Mouse (Mus musculus): ENCODE results near the gene Elk3. TPM values are rescaled to one million over a fixed set of nuclear protein-coding genes. Genes with fewer than 3 reads are reported as not detected.

Elk3 gene
- polyA plus RNA-seq, 1 experiment from 2014 or later: 8.8 TPM

- Histone ChIP-seq H3K4me3 (replicated peaks; ENCODE audit: low read depth, low read length) (no peak overlapping the region), H3K27ac (replicated peaks; ENCODE audit: low read depth, low read length) (no peak overlapping the region), H3K9me3 (ENCODE audit: control insufficient read depth, low read length) (no peaks in the 10 kb centered on the region), H3K4me1 (ENCODE audit: control insufficient read depth, insufficient read depth, low read length) (no peaks in the 10 kb centered on the region), H3K4me2 (ENCODE audit: low read length) (no peak overlapping the region), H3K9ac (replicated peaks; ENCODE audit: low read length) (no peak overlapping the region), H3K36me3 (ENCODE audit: control insufficient read depth, insufficient read depth, low read length) (no peaks in the 10 kb centered on the region), H3K27me3 (ENCODE audit: control insufficient read depth, insufficient read depth, low read length) (no peaks in the 10 kb centered on the region)
- 84% methylated on average over 10 of the region's 10 CpGs for WGBS
- ATAC-seq (ENCODE audit: low FRiP score, low TSS enrichment): no peak
- DNase-seq: no peak
Measured at GRCm38 (mm10) chr10:93353545-93354326, 42.8 kb upstream of the Elk3 start.

- WGBS: 79% methylated on average over 14 of the region's 14 CpGs
- H3K9ac ChIP-seq (replicated peaks; ENCODE audit: low read length): no peak overlapping the region
- ATAC-seq (ENCODE audit: low FRiP score, low TSS enrichment) (no peak), DNase-seq (no peak)
- no peak overlapping the region for H3K27ac ChIP-seq (replicated peaks; ENCODE audit: low read depth, low read length)
- no peak overlapping the region for H3K4me3 ChIP-seq (replicated peaks; ENCODE audit: low read depth, low read length)
- H3K36me3 ChIP-seq (ENCODE audit: control insufficient read depth, insufficient read depth, low read length): no peaks in the 10 kb centered on the region
- no peaks in the 10 kb centered on the region for H3K27me3 ChIP-seq (ENCODE audit: control insufficient read depth, insufficient read depth, low read length)
- H3K9me3 ChIP-seq (ENCODE audit: control insufficient read depth, low read length): no peaks in the 10 kb centered on the region
- H3K4me1 ChIP-seq (ENCODE audit: control insufficient read depth, insufficient read depth, low read length): no peaks in the 10 kb centered on the region
- no peak overlapping the region for H3K4me2 ChIP-seq (ENCODE audit: low read length)
Measured at GRCm38 (mm10) chr10:93347918-93348505, 37.1 kb upstream of the Elk3 start.

- H3K4me3 ChIP-seq (replicated peaks; ENCODE audit: low read depth, low read length): no peak overlapping the region
- no peak overlapping the region for H3K4me2 ChIP-seq (ENCODE audit: low read length)
- H3K36me3 ChIP-seq (ENCODE audit: control insufficient read depth, insufficient read depth, low read length): no peaks in the 10 kb centered on the region
- H3K27me3 ChIP-seq (ENCODE audit: control insufficient read depth, insufficient read depth, low read length): no peaks in the 10 kb centered on the region
- no peak overlapping the region for H3K9ac ChIP-seq (replicated peaks; ENCODE audit: low read length)
- no peak overlapping the region for H3K27ac ChIP-seq (replicated peaks; ENCODE audit: low read depth, low read length)
- DNase-seq (no peak), ATAC-seq (ENCODE audit: low FRiP score, low TSS enrichment) (no peak)
- no peaks in the 10 kb centered on the region for H3K4me1 ChIP-seq (ENCODE audit: control insufficient read depth, insufficient read depth, low read length)
- WGBS: 67% methylated on average over 7 of the region's 7 CpGs
- no peaks in the 10 kb centered on the region for H3K9me3 ChIP-seq (ENCODE audit: control insufficient read depth, low read length)
Measured at GRCm38 (mm10) chr10:93347387-93347786, 36.5 kb upstream of the Elk3 start.

- no peak overlapping the region for H3K4me2 ChIP-seq (ENCODE audit: low read length)
- WGBS: 85% methylated on average over 9 of the region's 9 CpGs
- ATAC-seq (ENCODE audit: low FRiP score, low TSS enrichment): no peak
Measured at GRCm38 (mm10) chr10:93346208-93346936, 35.4 kb upstream of the Elk3 start.

GRCm38 (mm10) chr10:93345497-93345896 is 34.6 kb upstream of the Elk3 start:
- no peak overlapping the region for H3K4me3 ChIP-seq (replicated peaks; ENCODE audit: low read depth, low read length)
- H3K9ac ChIP-seq (replicated peaks; ENCODE audit: low read length): no peak overlapping the region
- no peak overlapping the region for H3K4me2 ChIP-seq (ENCODE audit: low read length)
- 80% methylated on average over 2 of the region's 2 CpGs for WGBS
- H3K27me3 ChIP-seq (ENCODE audit: control insufficient read depth, insufficient read depth, low read length): no peaks in the 10 kb centered on the region
- H3K27ac ChIP-seq (replicated peaks; ENCODE audit: low read depth, low read length): no peak overlapping the region
- 0 out of 2 replicates have a peak, but pooled peaks cover under 1% of the 10 kb centered on the region for H3K9me3 ChIP-seq (ENCODE audit: control insufficient read depth, low read length)
- no peaks in the 10 kb centered on the region for H3K36me3 ChIP-seq (ENCODE audit: control insufficient read depth, insufficient read depth, low read length)
- ATAC-seq (ENCODE audit: low FRiP score, low TSS enrichment) (no peak), DNase-seq (no peak)
- H3K4me1 ChIP-seq (ENCODE audit: control insufficient read depth, insufficient read depth, low read length): no peaks in the 10 kb centered on the region

More at GRCm38 (mm10) chr10:93346208-93346936, 35.4 kb upstream of the Elk3 start:
- Histone ChIP-seq H3K9ac (replicated peaks; ENCODE audit: low read length) (no peak overlapping the region), H3K4me1 (ENCODE audit: control insufficient read depth, insufficient read depth, low read length) (no peaks in the 10 kb centered on the region), H3K36me3 (ENCODE audit: control insufficient read depth, insufficient read depth, low read length) (no peaks in the 10 kb centered on the region), H3K9me3 (ENCODE audit: control insufficient read depth, low read length) (no peaks in the 10 kb centered on the region), H3K4me3 (replicated peaks; ENCODE audit: low read depth, low read length) (no peak overlapping the region), H3K27me3 (ENCODE audit: control insufficient read depth, insufficient read depth, low read length) (no peaks in the 10 kb centered on the region), H3K27ac (replicated peaks; ENCODE audit: low read depth, low read length) (no peak overlapping the region)
- no peak for DNase-seq

GRCm38 (mm10) chr10:93343469-93343868 is 32.5 kb upstream of the Elk3 start:
- DNase-seq (no peak), ATAC-seq (ENCODE audit: low FRiP score, low TSS enrichment) (no peak)
- H3K27ac ChIP-seq (replicated peaks; ENCODE audit: low read depth, low read length): no peak overlapping the region
- 0 out of 2 replicates have a peak, but pooled peaks cover 3% of the 10 kb centered on the region for H3K9me3 ChIP-seq (ENCODE audit: control insufficient read depth, low read length)
- H3K27me3 ChIP-seq (ENCODE audit: control insufficient read depth, insufficient read depth, low read length): no peaks in the 10 kb centered on the region
- no peak overlapping the region for H3K4me2 ChIP-seq (ENCODE audit: low read length)
- H3K9ac ChIP-seq (replicated peaks; ENCODE audit: low read length): no peak overlapping the region
- WGBS: 95% methylated on average over 6 of the region's 6 CpGs
- no peaks in the 10 kb centered on the region for H3K4me1 ChIP-seq (ENCODE audit: control insufficient read depth, insufficient read depth, low read length)
- no peak overlapping the region for H3K4me3 ChIP-seq (replicated peaks; ENCODE audit: low read depth, low read length)
- H3K36me3 ChIP-seq (ENCODE audit: control insufficient read depth, insufficient read depth, low read length): no peaks in the 10 kb centered on the region

GRCm38 (mm10) chr10:93342986-93343385 is 32.1 kb upstream of the Elk3 start:
- no peaks in the 10 kb centered on the region for H3K4me1 ChIP-seq (ENCODE audit: control insufficient read depth, insufficient read depth, low read length)
- H3K36me3 ChIP-seq (ENCODE audit: control insufficient read depth, insufficient read depth, low read length): no peaks in the 10 kb centered on the region
- no peak for ATAC-seq (ENCODE audit: low FRiP score, low TSS enrichment)
- no peak overlapping the region for H3K9ac ChIP-seq (replicated peaks; ENCODE audit: low read length)
- 90% methylated on average over 3 of the region's 3 CpGs for WGBS
- no peaks in the 10 kb centered on the region for H3K27me3 ChIP-seq (ENCODE audit: control insufficient read depth, insufficient read depth, low read length)
- DNase-seq: no peak
- H3K4me3 ChIP-seq (replicated peaks; ENCODE audit: low read depth, low read length): no peak overlapping the region
- H3K4me2 ChIP-seq (ENCODE audit: low read length): no peak overlapping the region
- H3K9me3 ChIP-seq (ENCODE audit: control insufficient read depth, low read length): 0 out of 2 replicates have a peak, but pooled peaks cover 3% of the 10 kb centered on the region
- H3K27ac ChIP-seq (replicated peaks; ENCODE audit: low read depth, low read length): no peak overlapping the region

GRCm38 (mm10) chr10:93338526-93338925 is 27.6 kb upstream of the Elk3 start:
- H3K9me3 ChIP-seq (ENCODE audit: control insufficient read depth, low read length): 0 out of 2 replicates have a peak, but pooled peaks cover 3% of the 10 kb centered on the region
- H3K4me3 ChIP-seq (replicated peaks; ENCODE audit: low read depth, low read length): no peak overlapping the region
- H3K4me1 ChIP-seq (ENCODE audit: control insufficient read depth, insufficient read depth, low read length): no peaks in the 10 kb centered on the region
- no peak overlapping the region for H3K27ac ChIP-seq (replicated peaks; ENCODE audit: low read depth, low read length)
- ATAC-seq (ENCODE audit: low FRiP score, low TSS enrichment): no peak
- H3K4me2 ChIP-seq (ENCODE audit: low read length): no peak overlapping the region
- no peak overlapping the region for H3K9ac ChIP-seq (replicated peaks; ENCODE audit: low read length)
- 88% methylated on average over 5 of the region's 5 CpGs for WGBS
- H3K27me3 ChIP-seq (ENCODE audit: control insufficient read depth, insufficient read depth, low read length): no peaks in the 10 kb centered on the region
- no peaks in the 10 kb centered on the region for H3K36me3 ChIP-seq (ENCODE audit: control insufficient read depth, insufficient read depth, low read length)
- DNase-seq: no peak

All from midbrain, embryonic 14.5 days (tissue).